Mouse (Mus musculus): Measurements from ENCODE around the gene Ubl3. TPM values are rescaled to one million over a fixed set of nuclear protein-coding genes. Genes with fewer than 3 reads are reported as not detected.

The Ubl3 gene
- total and polyA plus RNA-seq, 3 experiments, result 43.6 to 112 (median 92.7) TPM

DNA sequence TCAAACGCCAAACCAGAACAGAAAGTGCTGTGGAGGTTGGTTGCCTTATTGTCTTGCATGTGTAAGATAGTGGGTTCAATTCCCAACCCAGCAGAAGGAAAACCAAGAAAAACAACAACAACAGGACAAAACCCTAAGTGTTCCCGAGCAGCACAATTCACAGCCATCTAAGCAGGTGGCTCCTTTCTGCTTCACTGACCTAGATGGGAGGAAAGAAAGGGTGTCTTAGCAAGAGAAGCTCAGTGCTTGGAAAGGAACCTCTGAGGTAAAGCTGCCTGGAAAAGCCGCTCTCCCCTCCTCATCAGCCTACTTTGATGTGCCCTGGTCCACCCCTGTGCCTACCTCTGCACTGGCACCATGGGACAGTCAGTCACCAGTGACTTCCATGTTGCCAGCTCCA, 70.8 kb downstream of the Ubl3 start:
- H3K4me3 ChIP-seq, result no peak overlapping the region
- H3K4me1 ChIP-seq (ENCODE audit: control insufficient read depth, insufficient read depth, low read length), result no peaks in the 10 kb centered on the region
- DNase-seq, result no peak
- no peaks in the 10 kb centered on the region for H3K36me3 ChIP-seq (ENCODE audit: control insufficient read depth, insufficient read depth, low read length)
- no peak overlapping the region for H3K9ac ChIP-seq (ENCODE audit: low read depth, low read length)
- intact Hi-C loops (cut with DNase I), result loop anchor here (10.0 kb wide), 1 partner anchor 313 kb away; no protein-coding TSS in a partner anchor
- no peaks in the 10 kb centered on the region for H3K79me2 ChIP-seq (replicated peaks; ENCODE audit: control insufficient read depth, insufficient read depth, low read length)
- H3K27ac ChIP-seq, result no peak overlapping the region
- no peaks in the 10 kb centered on the region for H3K27me3 ChIP-seq (ENCODE audit: control insufficient read depth, insufficient read depth, low read length)
- WGBS, result 76% methylated on average over 3 of the region's 3 CpGs
- TF ChIP-seq EP300 (IDR thresholded peaks at IDR 0.05; ENCODE audit: insufficient read depth, low read depth, low read length) (no peak), POLR2A (IDR thresholded peaks at IDR 0.05; ENCODE audit: insufficient read depth, low read depth, low read length) (no peak), CTCF (IDR thresholded peaks at IDR 0.05) (no peak)

DNA sequence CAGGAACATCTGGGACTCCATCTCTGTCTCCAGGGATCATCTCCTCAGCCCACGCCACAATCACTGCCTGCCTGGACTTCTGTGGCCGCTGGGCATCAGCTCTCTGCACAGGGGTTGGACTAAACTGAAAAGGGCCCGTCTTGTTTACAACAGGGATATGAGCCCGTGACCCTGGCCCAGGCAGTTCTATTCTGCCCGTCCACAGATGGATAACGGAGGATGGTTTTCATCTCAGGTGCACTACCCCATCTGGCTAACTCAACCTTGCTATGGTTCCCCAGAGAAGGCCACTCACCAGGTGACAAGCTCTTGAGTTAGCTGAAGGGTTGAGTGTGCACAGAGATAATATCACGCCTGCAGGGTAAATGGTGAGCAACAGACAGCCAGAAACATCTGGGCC, 78.2 kb downstream of the Ubl3 start:
- 75% methylated on average over 7 of the region's 7 CpGs for WGBS
- intact Hi-C loops (cut with DNase I), result no loop called here
- Histone ChIP-seq H3K27ac (no peak overlapping the region), H3K36me3 (ENCODE audit: control insufficient read depth, insufficient read depth, low read length) (no peaks in the 10 kb centered on the region), H3K4me3 (no peak overlapping the region), H3K4me1 (ENCODE audit: control insufficient read depth, insufficient read depth, low read length) (no peaks in the 10 kb centered on the region), H3K27me3 (ENCODE audit: control insufficient read depth, insufficient read depth, low read length) (no peaks in the 10 kb centered on the region), H3K9ac (ENCODE audit: low read depth, low read length) (no peak overlapping the region), H3K79me2 (replicated peaks; ENCODE audit: control insufficient read depth, insufficient read depth, low read length) (no peaks in the 10 kb centered on the region)
- TF ChIP-seq CTCF (IDR thresholded peaks at IDR 0.05) (no peak), EP300 (IDR thresholded peaks at IDR 0.05; ENCODE audit: insufficient read depth, low read depth, low read length) (no peak), POLR2A (IDR thresholded peaks at IDR 0.05; ENCODE audit: insufficient read depth, low read depth, low read length) (no peak)
- no peak for DNase-seq

- H3K27ac ChIP-seq, result no peak overlapping the region
- no peak for DNase-seq
- WGBS, result 62% methylated on average over 14 of the region's 14 CpGs
- TF ChIP-seq CTCF (IDR thresholded peaks at IDR 0.05), result no peak
- TF ChIP-seq POLR2A (IDR thresholded peaks at IDR 0.05; ENCODE audit: insufficient read depth, low read depth, low read length), result no peak
- TF ChIP-seq EP300 (IDR thresholded peaks at IDR 0.05; ENCODE audit: insufficient read depth, low read depth, low read length), result no peak
- H3K36me3 ChIP-seq (ENCODE audit: control insufficient read depth, insufficient read depth, low read length), result no peaks in the 10 kb centered on the region
- H3K79me2 ChIP-seq (replicated peaks; ENCODE audit: control insufficient read depth, insufficient read depth, low read length), result no peaks in the 10 kb centered on the region
- no peaks in the 10 kb centered on the region for H3K4me1 ChIP-seq (ENCODE audit: control insufficient read depth, insufficient read depth, low read length)
- intact Hi-C loops (cut with DNase I), result no loop called here
- H3K9ac ChIP-seq (ENCODE audit: low read depth, low read length), result no peak overlapping the region
- no peak overlapping the region for H3K4me3 ChIP-seq
- no peaks in the 10 kb centered on the region for H3K27me3 ChIP-seq (ENCODE audit: control insufficient read depth, insufficient read depth, low read length)
Measured at GRCm38 (mm10) chr5:148468626-148469441, 83.8 kb downstream of the Ubl3 start.

DNA sequence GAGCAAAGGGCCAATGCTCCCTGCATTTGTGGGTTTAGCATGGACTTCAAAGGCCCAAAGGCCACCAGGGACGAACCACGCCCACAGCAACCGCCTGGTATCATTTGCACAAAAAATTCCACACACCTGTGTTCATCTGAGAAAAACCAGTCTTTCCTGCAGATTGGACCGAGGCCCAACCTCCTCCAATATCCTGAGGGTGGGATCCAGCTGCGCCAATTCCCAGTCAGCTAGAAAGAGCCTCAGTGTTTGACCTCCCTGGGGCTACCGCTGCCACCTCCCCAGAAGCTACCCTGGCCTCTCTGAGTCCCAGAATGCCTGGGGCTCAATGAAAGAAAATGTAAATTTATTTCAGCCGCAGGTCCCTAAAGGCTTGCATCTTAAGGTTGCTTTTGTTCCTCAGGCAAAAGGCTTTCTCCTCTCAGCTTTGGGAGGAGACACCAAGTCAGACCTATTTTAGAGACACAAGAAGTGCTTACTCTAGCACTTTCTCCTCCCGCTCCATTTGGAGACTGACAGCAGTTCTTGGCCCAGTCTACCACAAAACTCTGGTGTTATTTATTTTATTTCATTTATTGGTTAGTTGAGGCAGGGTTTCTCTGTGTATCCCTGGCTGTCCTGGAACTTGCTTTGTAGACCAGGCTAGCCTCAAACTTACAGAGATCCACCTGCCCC, 85.5 kb downstream of the Ubl3 start:
- H3K79me2 ChIP-seq (replicated peaks; ENCODE audit: control insufficient read depth, insufficient read depth, low read length), result no peaks in the 10 kb centered on the region
- no peak for DNase-seq
- no peak overlapping the region for H3K9ac ChIP-seq (ENCODE audit: low read depth, low read length)
- TF ChIP-seq POLR2A (IDR thresholded peaks at IDR 0.05; ENCODE audit: insufficient read depth, low read depth, low read length) (no peak), CTCF (IDR thresholded peaks at IDR 0.05) (no peak), EP300 (IDR thresholded peaks at IDR 0.05; ENCODE audit: insufficient read depth, low read depth, low read length) (no peak)
- no peak overlapping the region for H3K4me3 ChIP-seq
- H3K36me3 ChIP-seq (ENCODE audit: control insufficient read depth, insufficient read depth, low read length), result no peaks in the 10 kb centered on the region
- WGBS, result 68% methylated on average over 8 of the region's 8 CpGs
- H3K27me3 ChIP-seq (ENCODE audit: control insufficient read depth, insufficient read depth, low read length), result no peaks in the 10 kb centered on the region
- no peak overlapping the region for H3K27ac ChIP-seq
- intact Hi-C loops (cut with DNase I), result no loop called here
- H3K4me1 ChIP-seq (ENCODE audit: control insufficient read depth, insufficient read depth, low read length), result no peaks in the 10 kb centered on the region

- intact Hi-C loops (cut with DNase I), result no loop called here
- no peak for TF ChIP-seq POLR2A (IDR thresholded peaks at IDR 0.05; ENCODE audit: insufficient read depth, low read depth, low read length)
- no peak for TF ChIP-seq CTCF (IDR thresholded peaks at IDR 0.05)
- TF ChIP-seq EP300 (IDR thresholded peaks at IDR 0.05; ENCODE audit: insufficient read depth, low read depth, low read length), result no peak
- no peak overlapping the region for H3K4me3 ChIP-seq
- no peak overlapping the region for H3K9ac ChIP-seq (ENCODE audit: low read depth, low read length)
- no peak for DNase-seq
- H3K36me3 ChIP-seq (ENCODE audit: control insufficient read depth, insufficient read depth, low read length), result no peaks in the 10 kb centered on the region
- no peaks in the 10 kb centered on the region for H3K79me2 ChIP-seq (replicated peaks; ENCODE audit: control insufficient read depth, insufficient read depth, low read length)
- no peak overlapping the region for H3K27ac ChIP-seq
- 81% methylated on average over 5 of the region's 5 CpGs for WGBS
- no peaks in the 10 kb centered on the region for H3K4me1 ChIP-seq (ENCODE audit: control insufficient read depth, insufficient read depth, low read length)
- no peaks in the 10 kb centered on the region for H3K27me3 ChIP-seq (ENCODE audit: control insufficient read depth, insufficient read depth, low read length)
Measured at GRCm38 (mm10) chr5:148466116-148466515, 86.5 kb downstream of the Ubl3 start.

DNA sequence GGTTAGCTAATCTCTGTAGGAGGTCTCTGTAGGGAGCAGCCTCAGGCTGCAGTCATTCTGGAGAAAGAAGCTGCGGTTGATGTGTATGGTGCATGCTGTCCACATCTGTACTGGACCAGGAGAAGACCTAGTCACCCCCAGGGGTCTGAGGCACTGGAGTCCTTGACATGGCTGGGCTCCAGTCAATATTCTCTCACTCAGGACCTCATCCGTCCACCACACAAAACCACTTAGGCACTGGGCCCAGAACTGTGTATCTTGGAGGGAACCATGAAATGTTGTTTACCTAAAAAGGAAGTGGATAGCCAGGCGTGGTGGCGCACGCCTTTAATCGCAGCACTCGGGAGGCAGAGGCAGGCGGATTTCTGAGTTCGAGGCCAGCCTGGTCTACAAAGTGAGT, 87.5 kb downstream of the Ubl3 start:
- H3K9ac ChIP-seq (ENCODE audit: low read depth, low read length), result no peak overlapping the region
- H3K27me3 ChIP-seq (ENCODE audit: control insufficient read depth, insufficient read depth, low read length), result no peaks in the 10 kb centered on the region
- H3K4me1 ChIP-seq (ENCODE audit: control insufficient read depth, insufficient read depth, low read length), result no peaks in the 10 kb centered on the region
- H3K27ac ChIP-seq, result no peak overlapping the region
- WGBS, result 84% methylated on average over 9 of the region's 9 CpGs
- no peak for DNase-seq
- no peak overlapping the region for H3K4me3 ChIP-seq
- H3K79me2 ChIP-seq (replicated peaks; ENCODE audit: control insufficient read depth, insufficient read depth, low read length), result no peaks in the 10 kb centered on the region
- no peak for TF ChIP-seq POLR2A (IDR thresholded peaks at IDR 0.05; ENCODE audit: insufficient read depth, low read depth, low read length)
- no peak for TF ChIP-seq EP300 (IDR thresholded peaks at IDR 0.05; ENCODE audit: insufficient read depth, low read depth, low read length)
- TF ChIP-seq CTCF (IDR thresholded peaks at IDR 0.05), result no peak
- H3K36me3 ChIP-seq (ENCODE audit: control insufficient read depth, insufficient read depth, low read length), result no peaks in the 10 kb centered on the region
- intact Hi-C loops (cut with DNase I), result no loop called here

Data from heart, adult 2 months (tissue).